Mouse (Mus musculus) bone marrow macrophage, adult 2 months (primary cell): ENCODE data around the gene Cops7a. TPM values are rescaled to one million over a fixed set of nuclear protein-coding genes. Genes with fewer than 3 reads are reported as not detected.
A peak's percentile ranks its signal among the peaks of the same experiment; 100 is the strongest.

Experiments used
- H3K27ac ChIP-seq: 2 replicates; pipeline ENCODE4 v1.5.1; 2012; ENCODE audit warnings: low read depth, low read length; ENCODE audit not compliant: insufficient read depth
- H3K4me1 ChIP-seq: 2 replicates; pipeline ENCODE4 v1.6.1; 2012; ENCODE audit warnings: low read length; ENCODE audit not compliant: control insufficient read depth, insufficient read depth
- H3K4me3 ChIP-seq: 2 replicates; pipeline ENCODE4 v1.5.1; 2012; ENCODE audit warnings: mild to moderate bottlenecking, low read length, moderate library complexity; ENCODE audit not compliant: insufficient read depth
- CTCF ChIP-seq: IDR thresholded peaks from 2 replicates; pipeline ENCODE4 v1.5.1; 2012; ENCODE audit warnings: low read depth, mild to moderate bottlenecking, low read length, moderate library complexity
- POLR2A ChIP-seq: IDR thresholded peaks from 2 replicates; pipeline ENCODE4 v1.6.1; 2012; ENCODE audit warnings: mild to moderate bottlenecking, low read depth, low read length, borderline replicate concordance
- polyA plus RNA-seq: library from polyadenylated mRNA; stranded (reverse); fragments of >200 nt; gene quantifications from 2 replicates; pipeline ENCODE4 v1.2.4, GENCODE M21; 2012; ENCODE audit not compliant: missing spikeins, insufficient read depth, insufficient read length

Cops7a gene
- polyA plus RNA-seq, 1 experiment, result 49.3 TPM

GRCm38 (mm10) chr6:124920318-124921085, 44.8 kb downstream of the Cops7a start:
- Histone ChIP-seq H3K27ac (peak overlapping the region; percentile 72), H3K4me1 (peaks cover 39% of the 10 kb centered on the region), H3K4me3 (no peak overlapping the region)
- TF ChIP-seq CTCF, result no peak
- no peak for TF ChIP-seq POLR2A

DNA sequence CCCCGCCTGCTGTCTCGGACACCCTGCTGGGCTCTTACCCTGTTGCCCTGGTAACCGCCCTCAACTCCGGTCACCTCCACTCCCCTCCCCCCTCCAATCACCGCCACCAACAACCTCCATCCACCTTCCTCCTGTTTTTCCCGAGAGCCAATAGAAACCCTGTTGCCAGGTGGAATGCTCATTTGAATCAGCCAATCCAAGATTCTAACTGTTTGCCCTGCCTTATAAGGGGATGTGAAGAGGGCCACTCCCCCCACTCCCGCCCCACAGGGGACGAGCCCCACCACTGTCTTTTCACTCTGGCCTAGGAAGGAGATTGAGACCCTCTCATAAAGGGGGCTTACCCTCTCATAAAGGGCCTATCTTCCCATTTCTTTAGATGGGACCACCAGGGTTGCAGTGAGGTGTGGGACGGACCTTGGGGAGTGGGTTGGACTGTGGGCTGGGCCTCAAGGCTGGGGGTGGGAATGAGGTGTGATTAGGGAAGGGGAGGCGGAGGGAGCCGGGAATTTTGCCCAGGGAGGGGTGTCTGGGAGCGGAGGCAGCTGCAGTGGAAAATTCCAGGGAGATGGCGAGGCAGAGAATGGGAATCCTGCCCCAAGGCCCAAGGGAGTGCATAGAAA, 45.5 kb downstream of the Cops7a start, which contains the start of gene Ptms:
Gene Ptms (minus strand): TSS at position 409 of the 623 bp plus-strand sequence.
- Histone ChIP-seq H3K4me1 (peaks cover 44% of the 10 kb centered on the region), H3K27ac (peak within 1 kb of the TSS; percentile 72), H3K4me3 (no peak within 1 kb of the TSS)
- TF ChIP-seq CTCF (no peak), POLR2A (no peak)

DNA sequence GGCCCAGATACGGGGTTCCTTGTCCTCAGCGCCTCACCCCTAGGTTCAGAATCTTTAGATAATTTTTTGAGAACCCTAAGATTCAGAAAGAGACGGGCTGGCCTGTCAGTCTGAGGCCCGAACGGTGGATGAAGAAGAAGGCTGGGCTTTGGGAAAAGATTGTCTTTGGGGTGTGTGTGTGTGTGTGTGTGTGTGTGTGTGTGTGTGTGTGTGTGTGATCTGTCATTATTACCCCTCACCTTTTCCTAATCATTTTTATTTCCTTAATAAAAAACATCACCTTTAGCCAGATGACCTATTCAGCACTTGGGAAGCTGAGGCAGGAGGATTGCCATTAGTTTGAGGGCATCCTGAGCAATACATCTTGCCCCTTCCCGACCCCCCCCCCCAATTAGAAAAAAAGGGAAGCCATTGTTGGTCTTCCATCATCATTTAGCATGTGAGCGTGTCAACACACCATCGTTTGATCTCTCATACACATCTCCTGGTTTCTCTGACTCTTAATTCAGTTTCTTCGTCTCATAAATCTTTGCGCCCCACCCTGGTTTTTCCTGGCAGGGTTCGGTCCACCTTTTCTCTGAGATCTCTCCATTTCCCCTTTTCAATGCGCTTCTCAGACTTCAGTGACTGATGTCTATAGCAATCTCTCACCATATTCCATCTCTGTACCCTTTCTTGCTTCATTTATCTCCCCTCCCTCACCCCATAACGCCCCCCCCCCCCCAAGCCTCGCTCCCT, 46.3 kb downstream of the Cops7a start:
- no peak overlapping the region for H3K4me3 ChIP-seq
- no peak overlapping the region for H3K27ac ChIP-seq
- TF ChIP-seq CTCF, result no peak
- no peak for TF ChIP-seq POLR2A
- peaks cover 52% of the 10 kb centered on the region for H3K4me1 ChIP-seq

DNA sequence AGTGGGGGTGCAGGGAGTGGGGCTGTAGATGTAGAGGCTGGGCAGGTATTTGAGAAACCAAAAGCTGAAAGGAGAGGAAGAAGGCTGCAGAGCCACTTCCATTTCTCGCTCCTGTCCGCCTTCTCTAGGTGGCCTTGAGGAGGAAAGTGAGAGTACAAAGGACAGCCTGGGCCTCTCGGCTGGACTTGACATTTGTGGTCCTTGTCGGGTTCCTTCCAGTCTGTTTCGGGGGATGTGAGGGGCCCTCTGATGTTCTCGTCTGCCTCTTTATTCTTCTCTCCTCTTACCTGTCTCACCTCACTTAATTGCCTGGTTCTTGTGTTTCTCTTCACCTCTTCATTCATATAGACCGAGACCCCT, 47.0 kb downstream of the Cops7a start:
- H3K27ac ChIP-seq, result peak overlapping the region; percentile 33; the same call in 1 of the 2 replicates
- TF ChIP-seq POLR2A, result no peak
- TF ChIP-seq CTCF, result no peak
- peaks cover 57% of the 10 kb centered on the region for H3K4me1 ChIP-seq
- peak overlapping the region; percentile 82 for H3K4me3 ChIP-seq

- TF ChIP-seq CTCF (no peak), POLR2A (no peak)
- peak overlapping the region; percentile 82 for H3K4me3 ChIP-seq
- peak overlapping the region; percentile 73 for H3K27ac ChIP-seq
- H3K4me1 ChIP-seq, result peaks cover 63% of the 10 kb centered on the region
These were observed 47.6 kb downstream of the Cops7a start for GRCm38 (mm10) chr6:124917518-124918330.

DNA sequence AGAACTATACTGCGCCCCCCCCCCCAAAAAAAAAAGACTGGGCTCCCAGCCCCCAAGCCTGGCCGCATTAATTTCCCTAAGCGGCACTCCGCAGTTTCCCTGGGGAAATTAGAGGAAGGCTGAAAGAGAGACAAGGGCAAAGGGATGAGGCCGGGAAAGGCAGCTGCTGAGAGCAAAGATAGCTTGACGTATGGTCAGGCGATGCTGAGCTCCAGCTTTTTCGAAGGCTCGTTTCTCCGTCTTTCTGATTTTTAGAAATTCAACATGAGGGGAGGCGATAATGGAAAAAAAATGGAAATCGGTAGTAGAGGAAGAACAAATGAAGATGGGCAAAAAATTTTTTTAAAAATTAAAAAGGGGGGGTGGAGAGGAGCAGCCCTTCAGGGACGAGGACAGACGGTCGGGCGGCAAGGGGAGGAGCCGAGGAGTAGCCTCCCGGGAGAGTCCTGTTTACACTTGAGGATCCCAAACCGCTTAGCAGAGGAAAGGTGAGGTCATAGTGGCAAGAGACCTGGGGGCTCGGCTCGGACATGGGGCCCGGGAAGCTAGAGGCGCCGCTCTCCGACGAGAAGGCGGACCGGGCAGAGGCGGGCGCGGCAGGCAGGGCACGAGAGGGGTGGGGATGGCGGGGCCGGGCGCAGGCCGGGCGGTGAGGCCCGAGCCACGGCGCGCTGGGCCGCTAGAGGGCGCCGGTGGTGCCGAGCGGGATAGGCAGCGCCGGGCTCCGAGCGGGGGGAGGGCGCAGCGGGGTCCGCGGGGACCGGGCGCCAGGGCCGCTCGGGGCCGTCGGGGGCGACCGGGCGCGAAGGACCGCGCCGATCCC, 48.4 kb downstream of the Cops7a start:
- no peak for TF ChIP-seq CTCF
- TF ChIP-seq POLR2A, result no peak
- H3K27ac ChIP-seq, result peak overlapping the region; percentile 73

DNA sequence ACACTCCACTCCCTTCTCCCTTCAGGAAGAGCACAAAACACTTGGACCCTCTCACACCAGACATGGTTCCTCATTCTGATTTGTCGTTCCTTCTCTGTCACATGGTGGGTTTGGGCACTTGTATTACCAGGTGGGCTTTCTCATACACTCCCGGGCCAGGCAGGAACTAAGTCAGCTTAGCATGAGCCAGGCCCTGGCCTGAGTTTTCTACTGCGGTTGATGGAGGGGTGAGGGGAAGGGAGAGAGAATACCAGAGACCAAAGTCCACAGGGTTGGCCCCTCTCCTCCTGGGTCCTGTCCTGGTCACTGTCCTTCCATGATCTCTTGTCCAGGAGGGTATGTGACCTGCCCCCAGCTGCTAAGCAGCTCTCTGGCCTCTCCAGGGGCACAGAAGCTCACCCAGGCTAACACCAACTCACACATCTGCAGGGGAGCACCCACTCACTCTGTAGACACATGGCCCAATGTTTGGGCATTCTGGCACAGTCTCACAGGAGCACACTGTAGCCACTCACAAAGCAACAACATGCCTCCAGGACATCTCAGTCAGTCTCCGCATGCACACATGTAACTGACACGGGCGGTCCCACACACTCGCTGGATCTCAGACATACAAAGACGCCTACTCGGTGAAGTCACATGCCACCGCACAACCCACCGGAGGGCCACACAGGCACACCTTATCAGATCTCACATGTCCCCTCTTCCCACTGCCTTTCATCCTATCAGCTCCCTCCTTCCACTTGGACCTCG, 49.2 kb downstream of the Cops7a start:
- peaks cover 56% of the 10 kb centered on the region for H3K4me1 ChIP-seq
- peak overlapping the region; percentile 73 for H3K27ac ChIP-seq
- H3K4me3 ChIP-seq, result peak overlapping the region; percentile 82
- TF ChIP-seq CTCF (no peak), POLR2A (no peak)

More for the DNA sequence above, 48.4 kb downstream of the Cops7a start:
- H3K4me3 ChIP-seq, result peak overlapping the region; percentile 82
- peaks cover 61% of the 10 kb centered on the region for H3K4me1 ChIP-seq

DNA sequence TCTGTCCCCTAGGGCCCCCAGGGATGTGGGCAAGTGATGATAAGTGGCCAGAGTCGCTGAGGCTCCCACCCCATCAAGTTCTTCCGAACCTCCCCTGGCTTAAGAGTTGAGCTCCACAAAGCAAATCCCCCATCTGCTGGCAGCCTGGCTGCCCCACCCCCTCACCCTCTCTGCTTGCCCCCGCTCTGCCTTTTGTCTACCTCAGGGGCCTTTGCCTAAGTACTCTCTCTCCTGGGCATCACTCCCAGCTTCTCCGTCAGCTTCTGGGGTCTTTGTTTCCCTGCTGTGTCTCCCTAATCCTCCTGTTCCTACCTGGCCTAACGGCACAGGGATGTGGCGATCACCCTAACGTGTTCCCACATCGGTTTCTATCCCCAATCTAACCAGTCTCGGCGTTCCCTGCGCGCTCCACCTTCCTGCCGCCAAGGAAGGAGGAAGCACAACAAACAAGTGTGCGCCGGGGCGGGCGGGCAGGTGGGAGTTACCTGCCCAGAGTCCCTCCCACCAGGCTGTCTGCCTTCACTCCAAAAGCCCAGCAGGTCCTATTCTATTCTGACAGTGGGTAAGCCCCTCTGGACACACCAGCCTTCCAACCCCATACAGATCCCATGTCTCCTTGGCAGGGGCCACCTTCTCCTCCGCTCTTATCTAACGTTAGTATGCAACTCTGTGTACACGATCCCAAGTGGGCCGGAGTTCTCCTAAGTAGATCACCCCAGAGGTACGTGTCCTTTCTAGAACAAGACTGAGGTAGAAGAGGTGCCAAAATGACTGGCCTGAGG, 50.0 kb downstream of the Cops7a start:
- TF ChIP-seq POLR2A, result no peak
- TF ChIP-seq CTCF, result no peak
- Histone ChIP-seq H3K4me1 (peaks cover 48% of the 10 kb centered on the region), H3K27ac (peak overlapping the region; percentile 27), H3K4me3 (peak overlapping the region; percentile 82)
